Mouse (Mus musculus): Measurements from ENCODE around the gene R3hdm4.

GRCm38 (mm10) chr10:79877174-79877573 lies 43.8 kb downstream of the R3hdm4 start:
- no peak for TF ChIP-seq CTCF (IDR thresholded peaks at IDR 0.05; ENCODE audit: low read depth, low read length)
- no peak for TF ChIP-seq POLR2A (IDR thresholded peaks at IDR 0.05; ENCODE audit: borderline replicate concordance, low read depth, low read length)

All from bone marrow macrophage, adult 2 months (primary cell).